Mouse (Mus musculus): ENCODE results near the gene Nek6.

Nek6 gene

DNA sequence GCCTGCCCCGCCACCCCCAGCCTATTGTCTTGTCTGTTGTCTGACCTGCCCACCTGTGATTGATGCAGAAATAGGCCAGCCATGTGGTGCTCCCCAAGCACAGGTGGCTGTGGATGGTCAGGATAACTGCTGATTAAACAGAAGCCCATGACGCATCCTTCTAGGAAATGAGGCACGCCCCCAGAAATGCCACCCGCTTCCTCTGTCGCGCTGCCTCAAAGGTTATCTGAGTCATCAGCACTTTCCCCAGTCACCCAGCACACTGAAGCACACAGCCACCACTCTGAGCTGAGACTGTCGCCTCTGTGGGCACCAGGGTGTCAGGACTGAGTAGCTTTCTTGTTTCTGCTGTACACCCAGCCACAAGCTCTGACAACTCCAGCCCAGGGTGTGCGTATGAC is 24.9 kb downstream of the Nek6 start:
- no peak for DNase-seq (ENCODE audit: low read depth, low spot score)

DNA sequence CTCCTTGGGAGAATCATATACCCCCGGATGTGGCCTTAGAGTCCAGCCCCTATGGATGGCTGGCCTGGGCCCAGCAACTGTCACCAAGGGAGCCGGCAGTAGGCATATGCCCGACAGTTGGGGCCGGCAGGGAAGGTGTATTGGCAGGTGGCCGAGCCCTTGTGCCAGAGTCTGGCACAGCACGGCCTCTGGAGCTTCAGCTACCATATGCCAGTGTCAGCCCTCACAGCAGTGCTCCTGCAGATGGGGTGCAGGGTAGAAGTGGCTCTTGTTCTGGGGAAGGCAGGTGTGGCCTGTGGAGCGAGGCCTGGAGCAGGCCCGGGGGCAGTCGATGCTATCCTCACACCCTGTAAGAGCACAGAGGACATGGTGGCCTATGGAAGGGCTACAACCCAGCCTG is 28.2 kb downstream of the Nek6 start:
- no peak for DNase-seq (ENCODE audit: low read depth, low spot score)

DNA sequence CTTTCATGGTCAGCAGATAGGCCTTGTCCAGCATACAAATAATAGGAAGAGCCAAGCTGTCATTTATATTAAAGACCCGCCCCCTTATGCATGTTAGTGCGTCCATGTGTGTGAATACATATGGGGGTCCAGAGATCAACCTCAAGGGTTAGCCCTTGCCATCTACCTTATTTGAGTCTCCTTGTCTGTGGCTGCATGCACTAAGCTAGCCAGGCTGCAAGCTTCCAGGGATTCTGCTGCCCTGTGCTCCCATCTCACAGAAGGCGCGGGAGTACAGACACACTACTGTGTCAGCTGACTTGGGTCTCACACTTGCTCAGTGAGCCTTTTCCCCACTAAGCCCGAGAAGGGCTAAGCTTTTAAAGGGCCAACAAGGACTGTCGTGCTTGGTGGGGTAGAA is 29.2 kb downstream of the Nek6 start:
- DNase-seq (ENCODE audit: low read depth, low spot score), result no peak

DNA sequence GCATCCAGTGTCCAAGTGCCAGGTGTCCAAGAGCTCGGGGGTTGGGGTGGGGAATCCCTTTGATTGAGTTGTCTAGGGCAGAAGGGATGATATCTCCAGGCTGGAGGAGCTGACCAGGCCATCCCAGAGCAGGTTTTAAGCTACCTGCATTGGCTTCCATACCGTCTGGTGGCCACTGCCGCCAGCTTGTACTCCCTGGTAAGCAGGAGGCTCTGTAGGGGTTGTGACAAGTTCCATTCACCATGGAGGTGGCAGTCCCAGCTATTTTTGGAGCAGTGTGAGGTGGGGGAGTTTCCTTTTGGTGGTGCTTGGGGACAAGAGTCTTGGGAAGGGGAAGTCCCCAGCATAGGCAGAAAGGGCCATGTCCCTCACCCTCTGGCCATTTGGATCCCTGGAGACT is 29.7 kb downstream of the Nek6 start:
- no peak for DNase-seq (ENCODE audit: low read depth, low spot score)

DNA sequence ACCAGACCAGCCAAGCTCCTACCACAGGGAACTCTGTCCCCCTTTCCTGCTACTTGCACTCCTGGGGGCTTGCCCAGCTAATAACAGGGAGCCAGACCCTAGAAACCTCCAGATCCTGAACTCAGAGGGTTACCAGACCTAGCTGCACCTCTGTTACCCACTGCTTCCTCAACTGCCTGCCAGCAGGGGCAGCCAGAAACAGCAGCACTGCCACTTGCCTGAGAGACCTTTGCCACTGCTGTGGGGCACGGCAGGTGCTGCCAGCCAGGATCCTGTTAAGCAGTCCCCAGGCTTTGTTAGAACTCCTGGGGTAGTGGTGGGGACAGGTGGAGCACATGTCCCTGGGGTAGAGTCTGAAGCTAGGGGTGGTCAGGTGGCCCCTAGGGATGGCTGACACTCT is 30.1 kb downstream of the Nek6 start:
- DNase-seq (ENCODE audit: low read depth, low spot score), result no peak

DNA sequence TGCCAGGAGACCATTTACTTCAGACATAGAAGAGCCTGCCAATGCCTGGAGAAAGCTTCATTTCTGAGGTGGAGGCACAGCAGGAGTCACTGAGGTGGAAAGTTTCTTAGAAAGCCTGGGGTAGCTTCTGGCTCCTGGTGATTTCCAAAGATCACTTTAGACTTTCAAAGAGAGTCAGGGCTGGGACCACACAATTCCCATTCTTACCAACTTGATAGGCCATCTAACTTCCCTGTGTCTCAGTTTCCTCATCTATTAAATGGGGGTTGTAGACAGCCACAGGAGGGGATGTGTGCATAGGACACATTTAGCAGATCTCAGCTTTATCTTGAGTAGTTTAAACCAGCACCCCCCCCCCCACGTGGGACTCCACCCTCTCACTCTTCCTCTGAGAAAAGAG is 30.9 kb downstream of the Nek6 start:
- DNase-seq (ENCODE audit: low read depth, low spot score), result peak; percentile 55

DNA sequence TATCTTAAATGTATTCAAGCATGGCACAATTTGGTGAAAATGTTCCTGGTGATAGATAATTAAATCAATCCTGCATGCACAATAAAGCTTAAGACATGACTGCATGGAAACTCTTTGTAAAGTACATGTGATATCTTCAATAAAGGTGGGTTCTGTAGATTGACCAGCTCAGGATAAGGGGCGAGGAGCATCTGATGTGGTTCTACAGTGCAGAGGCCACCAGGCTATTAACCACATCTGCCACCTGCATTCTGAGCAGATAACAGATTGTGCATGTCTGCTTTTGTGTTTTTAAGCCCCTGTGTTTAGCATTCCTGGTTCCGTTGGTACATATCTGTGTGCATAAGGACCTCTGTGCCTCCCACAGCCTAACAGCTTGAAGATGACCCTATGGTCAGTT is 31.7 kb downstream of the Nek6 start:
- no peak for DNase-seq (ENCODE audit: low read depth, low spot score)

DNA sequence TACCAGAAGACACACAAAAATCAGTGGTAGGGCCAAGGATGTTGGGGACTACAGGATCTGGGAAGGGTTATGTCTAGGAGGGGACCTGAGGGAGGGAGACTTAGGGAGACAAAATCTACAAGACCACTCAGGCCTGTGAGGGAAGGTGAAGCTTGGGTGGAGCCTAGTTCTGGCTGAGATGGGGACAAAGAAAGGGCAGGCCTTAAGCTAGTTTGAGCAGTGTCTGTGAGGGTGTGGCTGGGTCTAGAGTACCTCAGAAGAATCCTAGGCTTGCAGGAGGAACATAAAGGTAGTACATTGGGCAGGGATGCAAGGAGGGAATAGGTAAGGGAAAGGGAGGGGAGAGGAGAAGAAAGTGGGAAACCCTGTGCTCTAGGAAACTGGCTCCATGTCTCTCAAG is 32.9 kb downstream of the Nek6 start:
- DNase-seq (ENCODE audit: low read depth, low spot score), result peak; percentile 57

DNA sequence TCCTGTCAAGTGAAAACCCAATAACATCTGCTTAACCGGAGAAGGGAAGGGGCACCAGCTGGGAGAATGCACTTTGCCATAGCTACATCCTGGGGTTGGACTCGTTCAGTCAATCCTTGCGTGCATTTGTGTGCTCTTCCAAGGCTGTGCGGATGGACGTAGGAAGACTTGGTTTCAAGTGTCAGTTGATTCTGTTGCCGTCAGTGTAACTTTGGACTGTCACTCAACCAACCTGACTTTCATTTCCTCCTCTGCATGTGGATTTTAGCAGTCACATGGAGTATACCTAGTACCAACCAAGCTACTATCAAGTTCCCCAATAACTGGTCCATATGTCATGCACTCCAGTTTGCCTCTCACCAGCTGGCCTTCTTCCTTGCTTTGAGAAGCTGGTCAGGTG is 33.5 kb downstream of the Nek6 start:
- DNase-seq (ENCODE audit: low read depth, low spot score), result no peak

DNA sequence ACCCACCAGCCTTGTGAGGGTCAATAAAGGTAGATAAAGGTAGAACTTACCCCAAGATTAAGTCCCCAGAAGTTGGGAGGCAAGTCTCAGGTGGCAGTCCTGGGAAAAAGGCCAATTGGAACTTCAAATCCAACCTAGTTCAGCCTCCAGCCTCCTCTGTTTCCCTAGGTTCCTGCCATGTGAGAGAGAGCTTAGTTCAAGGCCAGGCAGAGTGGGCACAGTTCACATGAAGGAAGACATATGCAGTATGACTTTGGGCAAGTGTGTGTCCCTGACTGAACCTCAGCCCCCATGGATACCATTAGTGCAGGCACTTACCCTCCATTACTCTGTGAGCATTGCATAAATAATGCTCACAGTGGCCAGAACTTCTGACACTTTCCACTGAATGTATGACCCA is 34.3 kb downstream of the Nek6 start:
- DNase-seq (ENCODE audit: low read depth, low spot score), result no peak

DNA sequence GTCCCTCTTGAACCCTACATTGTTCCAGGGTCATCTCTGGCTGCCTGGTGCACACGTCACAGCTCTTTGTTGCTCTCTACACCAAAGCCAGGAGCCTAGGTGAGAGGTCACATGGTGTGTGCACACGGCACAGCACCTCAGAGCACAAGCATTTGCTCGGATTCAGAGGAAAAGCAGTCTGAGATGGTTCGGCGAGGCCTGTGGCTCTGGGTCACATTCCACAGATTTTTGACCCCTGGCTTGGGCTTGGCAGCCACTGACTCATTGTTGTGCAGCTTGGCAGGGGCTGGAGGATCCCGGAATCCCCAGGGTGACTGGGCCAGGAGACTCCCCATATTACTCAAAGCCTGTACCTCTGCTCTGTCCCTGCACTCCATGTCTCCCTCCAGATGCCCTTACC is 34.8 kb downstream of the Nek6 start:
- DNase-seq (ENCODE audit: low read depth, low spot score), result peak; percentile 88

DNA sequence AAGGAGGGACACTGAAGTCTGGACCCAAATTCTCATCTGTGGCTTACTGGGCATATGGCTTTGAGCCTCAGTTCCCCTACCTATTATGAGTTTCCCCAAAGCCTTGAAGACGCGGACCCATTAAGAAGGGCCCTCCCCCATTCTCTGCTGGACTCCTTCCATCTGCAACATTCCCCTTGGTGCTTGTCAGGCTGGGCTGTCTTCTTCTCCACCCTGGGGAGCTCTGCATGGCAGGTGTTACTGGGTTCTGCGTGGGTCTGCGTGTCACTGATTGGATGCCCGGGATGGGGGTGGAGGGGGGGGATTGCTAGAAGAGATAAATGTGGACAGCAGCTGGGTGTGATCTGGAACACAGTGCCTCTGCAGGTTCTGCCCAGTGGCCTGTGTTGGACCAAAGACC is 35.3 kb downstream of the Nek6 start:
- DNase-seq (ENCODE audit: low read depth, low spot score), result no peak

DNA sequence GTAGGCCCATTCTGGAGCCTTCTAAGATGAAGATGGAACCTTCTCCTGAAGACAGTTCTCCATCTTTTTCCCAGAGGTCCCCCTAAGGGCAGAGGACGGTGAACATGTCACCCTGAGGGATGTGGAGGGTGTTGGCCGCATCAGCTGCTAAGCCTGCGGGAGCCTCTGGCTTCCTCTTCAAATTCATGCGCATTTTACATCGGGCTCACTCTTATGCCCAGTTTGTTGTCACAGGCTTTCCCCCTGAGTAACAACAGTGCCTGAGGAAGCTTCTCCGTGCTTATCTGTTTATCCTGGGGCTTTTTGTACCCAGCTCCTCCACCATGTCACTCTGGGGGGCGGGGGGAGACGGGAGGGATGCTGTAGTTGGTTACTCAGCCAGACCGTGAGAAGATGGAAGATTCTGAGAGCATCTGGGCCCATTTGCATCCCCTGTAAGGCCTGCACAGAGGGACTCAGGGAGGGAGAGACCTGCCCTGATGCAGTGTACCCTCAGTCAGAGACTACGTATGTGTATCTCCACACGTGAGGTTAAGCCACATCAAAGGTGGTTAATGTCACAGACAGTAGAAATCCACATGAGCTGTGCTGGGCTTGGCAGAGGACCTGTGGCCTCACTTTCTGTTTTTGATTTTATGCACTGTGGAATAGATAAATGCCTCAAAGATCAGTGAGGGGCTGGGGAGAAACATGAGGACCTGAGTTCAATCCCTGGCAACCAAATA is 36.5 kb downstream of the Nek6 start:
- DNase-seq (ENCODE audit: low read depth, low spot score), result peak; percentile 50

DNA sequence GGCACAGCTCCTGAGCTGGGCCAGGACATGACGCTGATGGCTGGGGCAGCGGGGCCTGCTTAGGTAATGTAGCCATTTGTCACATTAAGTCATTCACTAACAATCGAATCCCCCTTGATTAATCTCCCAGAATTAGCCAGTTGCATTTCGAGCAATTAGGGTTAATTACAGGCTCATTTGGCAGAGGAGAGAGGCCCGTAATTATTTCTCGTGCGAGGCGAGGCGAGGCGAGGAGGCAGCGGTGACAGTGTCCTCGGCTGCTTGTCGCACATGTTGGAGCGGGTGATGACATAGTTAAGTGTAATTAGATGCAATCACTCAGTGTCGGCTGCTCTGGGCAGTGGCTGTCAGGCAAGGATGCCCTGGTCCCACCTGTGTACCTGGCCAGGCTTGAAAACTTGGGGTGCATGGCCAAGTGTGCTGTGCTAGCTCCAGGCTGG is 40.6 kb downstream of the Nek6 start:
- DNase-seq (ENCODE audit: low read depth, low spot score), result no peak

DNA sequence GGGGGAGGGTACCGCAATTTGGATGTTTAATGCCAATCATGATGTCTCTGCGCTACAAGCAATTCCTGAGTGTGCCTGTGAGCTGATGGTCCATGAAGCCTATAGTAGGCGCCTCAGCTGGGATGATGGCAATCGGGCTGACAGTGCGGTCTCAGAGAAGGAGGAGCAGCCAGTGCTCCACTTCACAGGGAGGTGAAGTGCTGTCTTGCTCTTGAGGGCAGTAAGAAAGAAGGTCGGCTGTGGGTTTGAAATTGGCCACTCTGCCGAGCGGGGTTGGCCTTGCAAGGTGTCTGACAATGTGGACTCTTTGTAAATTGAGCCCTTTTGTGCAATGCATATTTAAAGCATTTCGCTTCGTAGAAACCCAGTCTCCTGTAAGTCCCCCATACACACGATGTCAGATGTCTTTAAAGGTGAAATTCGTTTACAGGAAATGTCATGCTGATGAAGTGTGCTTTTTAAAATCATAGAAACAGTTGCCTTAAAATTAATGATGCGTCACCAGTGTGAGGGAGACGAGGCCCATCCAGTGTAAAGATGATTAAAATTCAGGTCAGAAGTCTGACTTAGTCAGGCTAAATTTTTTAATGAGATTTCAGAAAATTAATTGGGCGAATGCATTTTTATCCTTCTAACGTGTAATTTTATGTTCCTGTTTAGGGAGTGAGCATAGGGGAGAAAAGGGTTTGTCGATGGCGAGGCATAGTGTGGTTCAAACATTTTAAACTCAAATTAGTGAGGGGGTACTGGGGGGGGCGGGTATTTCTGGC is 43.0 kb downstream of the Nek6 start:
- peak; percentile 11 for DNase-seq (ENCODE audit: low read depth, low spot score)

DNA sequence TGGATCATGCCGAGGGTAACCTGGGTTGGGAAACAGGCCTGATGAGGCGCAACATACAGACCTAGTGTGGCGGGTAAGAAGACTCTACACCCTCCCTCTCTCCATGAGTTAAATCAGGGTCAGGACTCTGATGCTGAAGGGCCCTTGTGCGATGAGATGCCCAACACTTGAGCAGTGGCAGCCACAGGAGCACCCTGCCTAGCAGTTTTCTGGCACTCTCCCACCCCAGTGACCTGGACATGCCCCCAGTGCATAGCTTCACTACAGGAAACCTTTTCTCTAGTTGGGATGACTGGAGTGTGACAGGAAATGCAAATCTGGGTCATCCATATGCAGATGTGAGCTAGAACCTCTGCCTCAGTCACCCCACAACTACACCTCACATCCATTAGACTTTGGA is 44.2 kb downstream of the Nek6 start:
- DNase-seq (ENCODE audit: low read depth, low spot score), result peak; percentile 85

DNA sequence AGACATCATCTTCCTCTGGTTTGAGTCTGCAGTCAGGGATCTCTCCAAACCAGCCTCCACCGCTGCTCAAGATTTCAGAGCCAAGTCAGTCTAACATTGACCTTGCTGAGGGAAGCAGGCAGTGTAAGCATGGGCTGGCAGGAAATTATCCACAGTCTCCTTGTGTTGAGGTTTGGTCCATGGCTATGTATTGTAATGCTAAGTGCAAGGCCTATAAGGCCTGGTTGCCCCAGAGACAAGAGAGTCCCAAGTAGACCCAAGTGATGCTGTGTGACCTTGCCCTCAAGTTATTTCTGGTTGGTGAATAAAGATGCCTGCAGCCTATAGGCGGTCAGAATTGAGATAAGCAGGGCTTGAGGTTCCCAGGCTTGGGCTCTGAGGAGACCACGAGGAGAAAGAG is 45.3 kb downstream of the Nek6 start:
- DNase-seq (ENCODE audit: low read depth, low spot score), result peak; percentile 62

DNA sequence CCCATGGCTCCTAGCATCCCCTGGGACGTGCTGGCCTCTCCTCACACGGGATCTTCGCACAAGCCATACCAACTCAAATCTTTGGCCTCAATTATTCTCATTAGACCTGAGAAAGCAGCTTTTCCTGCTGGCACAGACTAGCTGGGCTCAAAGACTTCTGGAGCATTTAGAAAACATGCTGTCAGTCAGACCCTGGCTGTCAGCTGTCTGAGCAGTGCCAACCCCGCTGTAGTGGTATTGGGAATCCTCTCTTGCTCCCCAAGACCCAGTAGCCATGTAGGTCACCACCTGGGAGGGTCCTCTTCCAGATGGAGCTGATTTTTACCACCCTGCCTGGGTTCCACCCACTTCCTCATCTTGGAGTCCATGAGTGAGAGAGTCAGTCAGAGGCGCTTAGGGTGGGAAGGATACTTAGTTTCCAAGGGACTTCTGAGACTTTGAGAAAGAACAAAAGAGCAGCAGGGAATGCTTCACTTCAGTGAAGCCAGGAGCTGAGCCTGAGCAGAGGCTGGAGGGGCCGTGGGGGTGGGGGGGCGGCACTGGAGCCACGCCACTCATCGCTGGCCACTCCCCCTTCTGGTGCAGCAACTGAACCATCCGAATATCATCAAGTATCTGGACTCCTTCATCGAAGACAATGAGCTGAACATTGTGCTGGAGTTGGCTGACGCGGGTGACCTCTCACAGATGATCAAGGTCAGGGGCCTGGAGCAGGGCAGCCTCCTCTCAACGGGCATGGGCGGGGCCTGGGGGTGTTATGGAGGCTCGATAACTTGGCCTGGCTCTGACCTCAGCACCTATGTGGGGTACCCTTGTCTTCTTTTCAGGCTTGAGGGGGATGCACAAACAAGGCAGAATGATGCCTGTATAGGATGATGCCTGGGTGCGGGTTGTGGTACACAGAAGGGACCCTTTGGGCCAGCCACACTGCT is 49.1 kb downstream of the Nek6 start:
- DNase-seq (ENCODE audit: low read depth, low spot score), result peak; percentile 74

DNA sequence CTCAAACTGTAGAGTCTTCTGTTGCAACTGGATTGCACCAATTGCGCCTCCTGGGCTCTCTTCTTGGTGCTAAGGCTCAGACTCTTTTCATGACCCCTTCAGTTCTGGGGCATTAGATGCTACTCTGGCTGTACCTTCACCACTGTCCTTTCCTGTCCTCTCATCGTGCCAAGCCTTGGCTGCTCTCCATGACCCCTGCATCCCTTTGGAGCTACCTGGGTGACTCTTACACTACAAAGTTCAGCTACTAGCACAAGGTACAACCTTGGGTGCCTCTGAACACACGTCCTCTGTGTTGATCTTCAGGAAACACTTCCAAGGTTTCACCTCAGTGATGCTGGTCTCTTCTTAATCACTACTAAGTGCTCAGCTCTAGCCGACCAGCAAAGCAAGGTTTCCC is 51.2 kb downstream of the Nek6 start:
- DNase-seq (ENCODE audit: low read depth, low spot score), result no peak

DNA sequence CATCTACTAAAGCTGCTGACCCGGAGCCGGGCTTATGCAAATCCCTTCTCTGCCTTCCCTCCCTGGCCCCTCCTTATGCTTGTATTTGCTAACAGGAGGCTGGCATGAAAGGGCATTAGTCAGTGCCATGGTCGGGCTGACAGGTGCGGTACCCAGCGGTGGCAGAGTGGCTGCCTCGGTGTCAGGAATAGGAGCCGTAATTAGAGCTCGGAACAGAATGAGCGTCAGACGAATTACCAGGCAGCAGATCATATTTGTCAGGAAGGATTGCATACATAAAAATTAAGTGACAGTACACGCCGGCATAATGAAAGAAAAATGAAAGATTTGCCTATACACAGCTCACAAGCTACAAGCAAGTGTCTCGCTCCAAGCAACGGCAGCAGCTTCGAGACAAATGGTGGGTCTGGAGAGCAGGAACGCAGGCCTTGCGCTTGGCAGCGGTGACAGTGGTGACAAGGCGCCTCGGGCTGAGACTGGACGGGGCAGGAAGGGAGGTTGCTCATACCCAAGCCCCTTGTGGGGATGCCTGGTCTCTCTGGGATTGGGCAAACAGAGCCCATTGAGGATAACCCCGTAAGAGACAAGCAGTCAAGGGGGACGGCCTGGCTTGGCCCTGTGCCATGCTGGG is 60.6 kb downstream of the Nek6 start:
- no peak for DNase-seq (ENCODE audit: low read depth, low spot score)

DNA sequence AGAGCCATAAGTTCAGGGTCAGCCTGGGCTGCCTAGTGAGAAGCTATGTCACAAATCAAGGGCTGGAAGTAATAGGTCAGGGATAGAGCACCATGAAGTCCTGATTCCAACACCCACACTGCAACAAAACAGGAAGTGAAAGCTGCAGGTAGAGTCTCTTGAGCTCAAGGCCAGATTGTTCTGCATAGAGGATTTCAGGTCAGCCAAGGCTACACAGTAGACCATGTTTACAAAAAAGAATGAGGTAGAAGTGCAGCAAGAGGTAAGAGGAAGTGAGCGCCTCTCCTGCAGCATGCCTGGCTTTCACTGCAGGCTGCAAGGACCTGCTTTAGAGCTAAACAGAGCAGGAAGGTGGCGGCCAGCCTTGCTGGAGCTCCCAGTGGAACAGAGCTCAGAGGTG is 63.3 kb downstream of the Nek6 start:
- no peak for DNase-seq (ENCODE audit: low read depth, low spot score)
